Mouse (Mus musculus) stomach, embryonic 14.5 days (tissue): ENCODE measurements at regions not wholly inside any gene's neighbourhood (a gene's known extent, or its start where the extent isn't known, plus 50 kb on each side); places are given as distances from the start of the nearest gene placed in this dataset.

ENCODE experiments used
- ATAC-seq: fragments of 200-750 bp; cut with Nextera tagmentation; 2 replicates; pipeline ENCODE4 v1.8.0; 2017; ENCODE audit warnings: low read depth, moderate TSS enrichment; ENCODE audit not compliant: insufficient number of reproducible peaks, insufficient read depth, low FRiP score
- H3K27ac ChIP-seq: fragments of 300-500 bp; sonication (generic); 2 replicates; pipeline ENCODE4 v1.5.1; 2014; ENCODE audit warnings: mild to moderate bottlenecking, low read length, moderate library complexity, mixed read lengths
- H3K27me3 ChIP-seq: fragments of 300-500 bp; sonication (generic); 2 replicates; pipeline ENCODE4 v1.6.1; 2014; ENCODE audit warnings: low read length, control low read depth, mixed read lengths; ENCODE audit not compliant: control insufficient read depth, insufficient read depth
- H3K36me3 ChIP-seq: fragments of 300-500 bp; sonication (generic); 2 replicates; pipeline ENCODE4 v1.6.1; 2014; ENCODE audit warnings: mild to moderate bottlenecking, control low read depth, low read length, moderate library complexity, mixed read lengths; ENCODE audit not compliant: control insufficient read depth, insufficient read depth
- H3K4me1 ChIP-seq: fragments of 300-500 bp; sonication (generic); 2 replicates; pipeline ENCODE4 v1.6.1; 2014; ENCODE audit warnings: low read length, control low read depth, mixed read lengths; ENCODE audit not compliant: control insufficient read depth, insufficient read depth
- H3K4me2 ChIP-seq: fragments of 300-500 bp; sonication (generic); replicated peaks from 2 replicates; pipeline ENCODE4 v1.6.1; 2014; ENCODE audit warnings: low read depth, low read length, control low read depth
- H3K4me3 ChIP-seq: fragments of 300-500 bp; sonication (generic); 2 replicates; pipeline ENCODE4 v1.5.1; 2014; ENCODE audit warnings: low read depth, low read length, control low read depth
- H3K9ac ChIP-seq: fragments of 300-500 bp; sonication (generic); replicated peaks from 2 replicates; pipeline ENCODE4 v1.6.1; 2014; ENCODE audit warnings: low read depth, mild to moderate bottlenecking, control low read depth, low read length, moderate library complexity, mixed read lengths
- H3K9me3 ChIP-seq: fragments of 300-500 bp; sonication (generic); 2 replicates; pipeline ENCODE4 v1.6.1; 2016; ENCODE audit warnings: low read depth, low read length, control low read depth; ENCODE audit not compliant: control insufficient read depth
- WGBS: fragments of 180-500 bp; shearing (Covaris S2); extraction: QIAGEN DNeasy Blood & Tissue Kit; methylation state at CpG from one replicate; pipeline ENCODE4 v1.1.7; 2014; 5-methylcytosine and 5-hydroxymethylcytosine counted together

DNA sequence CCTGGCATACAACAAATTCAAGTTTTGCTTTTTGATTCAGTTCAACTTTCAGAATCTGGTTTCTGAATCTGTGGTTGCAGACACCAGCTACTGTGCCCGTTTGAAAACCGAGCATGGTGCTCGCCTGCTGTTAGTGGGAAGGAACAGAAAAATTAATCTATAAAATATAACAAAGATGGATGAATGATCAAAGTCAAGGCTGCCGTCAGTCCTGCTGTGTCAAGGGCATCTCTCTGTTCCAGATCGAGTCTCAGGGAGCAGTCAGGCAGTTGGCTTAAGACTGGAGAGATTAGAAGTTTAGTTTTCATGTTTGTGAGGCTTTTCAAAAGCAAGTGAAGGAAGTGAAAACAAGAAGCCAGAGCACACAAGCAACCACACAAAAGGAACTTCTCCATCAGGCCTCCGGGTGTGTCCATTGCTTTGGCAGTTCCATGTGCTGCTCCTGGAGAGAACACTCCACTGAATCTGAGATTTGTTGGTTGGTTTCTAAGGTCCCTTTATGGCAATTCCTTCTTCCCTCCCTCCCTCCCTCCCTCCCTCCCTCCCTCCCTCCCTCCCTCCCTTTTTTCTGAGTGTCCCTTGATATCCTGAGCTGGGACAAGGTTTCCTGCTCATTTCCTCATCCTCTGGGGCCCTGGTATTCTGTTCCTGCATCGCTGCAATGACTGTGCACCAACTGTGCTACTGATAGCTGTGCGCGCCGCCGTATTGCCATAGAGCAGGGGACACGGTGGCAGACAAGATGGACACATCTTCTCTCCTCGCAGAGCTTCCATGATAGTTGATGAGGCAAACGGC, 145.4 kb upstream of the Serp2 start:
- Histone ChIP-seq H3K27ac (no peak overlapping the region), H3K4me1 (peaks cover 21% of the 10 kb centered on the region), H3K36me3 (no peaks in the 10 kb centered on the region), H3K27me3 (no peaks in the 10 kb centered on the region), H3K4me2 (no peak overlapping the region), H3K9me3 (no peaks in the 10 kb centered on the region), H3K4me3 (no peak overlapping the region), H3K9ac (no peak overlapping the region)
- no peak for ATAC-seq
- 63% methylated on average over 14 of the region's 14 CpGs for WGBS

DNA sequence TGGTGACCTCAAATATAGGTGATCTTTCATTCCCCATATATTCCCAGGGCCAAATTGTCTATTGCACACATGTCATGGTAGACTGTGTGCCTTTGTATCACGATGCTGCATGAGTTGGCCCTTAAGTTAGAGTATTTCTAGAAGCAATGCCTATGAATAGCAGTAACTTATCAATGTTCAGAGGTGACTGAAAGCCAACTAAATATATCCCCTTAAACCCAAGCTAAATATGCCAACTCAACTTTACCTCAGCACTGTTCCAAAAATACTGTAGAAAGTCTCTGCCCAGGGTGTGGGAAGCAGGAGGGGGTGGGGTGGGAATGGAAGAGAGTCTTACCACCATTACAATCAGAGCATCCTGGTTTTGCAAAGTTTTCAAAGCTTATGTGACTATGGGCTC, 144.6 kb upstream of the Serp2 start:
- peaks cover 21% of the 10 kb centered on the region for H3K4me1 ChIP-seq
- no peak overlapping the region for H3K4me2 ChIP-seq

DNA sequence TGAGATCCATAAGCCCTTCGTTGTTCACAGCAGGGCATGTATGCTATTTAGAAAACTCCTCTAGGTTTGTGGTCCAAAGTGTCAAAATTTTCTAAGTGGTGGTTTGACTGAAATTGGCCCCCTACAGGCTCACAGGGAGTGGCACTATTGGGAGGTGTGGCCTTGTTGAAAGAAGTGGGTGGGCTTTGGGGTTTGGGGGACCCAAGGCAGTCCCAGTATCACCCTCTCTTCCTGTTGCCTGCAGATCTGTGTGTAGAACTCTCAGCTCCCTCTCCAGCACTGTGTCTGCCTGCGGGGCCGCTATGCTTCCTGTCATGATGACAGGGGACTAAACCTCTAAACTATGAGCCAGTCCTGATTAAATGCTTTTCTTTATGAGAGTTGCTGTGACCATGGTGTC, 144.1 kb upstream of the Serp2 start:
- Histone ChIP-seq H3K27ac (no peak overlapping the region), H3K9me3 (no peaks in the 10 kb centered on the region), H3K27me3 (no peaks in the 10 kb centered on the region), H3K36me3 (no peaks in the 10 kb centered on the region), H3K4me1 (peaks cover 21% of the 10 kb centered on the region), H3K4me2 (no peak overlapping the region), H3K9ac (no peak overlapping the region), H3K4me3 (no peak overlapping the region)
- WGBS = 85% methylated on average over 3 of the region's 3 CpGs
- no peak for ATAC-seq

More for the DNA sequence above, 144.6 kb upstream of the Serp2 start:
- Histone ChIP-seq H3K4me3 (no peak overlapping the region), H3K9me3 (no peaks in the 10 kb centered on the region), H3K36me3 (no peaks in the 10 kb centered on the region), H3K9ac (no peak overlapping the region), H3K27me3 (no peaks in the 10 kb centered on the region), H3K27ac (no peak overlapping the region)
- 87% methylated on average over 1 of the region's 1 CpGs for WGBS
- ATAC-seq = no peak

DNA sequence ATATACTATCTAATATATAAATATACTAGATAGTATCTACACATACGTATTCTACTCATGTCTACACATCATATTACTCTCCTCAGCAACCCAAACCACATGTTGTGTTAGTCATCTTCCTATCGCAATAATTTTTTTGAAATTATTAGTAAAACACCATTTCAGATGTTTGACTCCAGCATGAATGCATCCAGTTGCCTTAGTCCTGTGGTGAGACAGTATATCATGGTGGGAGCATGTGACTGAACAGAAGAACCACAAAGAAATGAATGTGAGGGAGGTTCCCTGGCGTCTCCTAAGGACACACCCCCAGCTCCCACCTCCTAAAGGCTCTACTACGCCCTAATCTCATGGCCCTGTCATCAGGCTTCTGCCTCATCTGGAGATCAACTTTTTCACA, 143.5 kb upstream of the Serp2 start:
- Histone ChIP-seq H3K4me1 (peaks cover 21% of the 10 kb centered on the region), H3K27ac (no peak overlapping the region), H3K27me3 (no peaks in the 10 kb centered on the region), H3K4me3 (no peak overlapping the region), H3K9me3 (no peaks in the 10 kb centered on the region), H3K4me2 (no peak overlapping the region), H3K36me3 (no peaks in the 10 kb centered on the region), H3K9ac (no peak overlapping the region)
- 87% methylated on average over 4 of the region's 4 CpGs for WGBS
- ATAC-seq = no peak

DNA sequence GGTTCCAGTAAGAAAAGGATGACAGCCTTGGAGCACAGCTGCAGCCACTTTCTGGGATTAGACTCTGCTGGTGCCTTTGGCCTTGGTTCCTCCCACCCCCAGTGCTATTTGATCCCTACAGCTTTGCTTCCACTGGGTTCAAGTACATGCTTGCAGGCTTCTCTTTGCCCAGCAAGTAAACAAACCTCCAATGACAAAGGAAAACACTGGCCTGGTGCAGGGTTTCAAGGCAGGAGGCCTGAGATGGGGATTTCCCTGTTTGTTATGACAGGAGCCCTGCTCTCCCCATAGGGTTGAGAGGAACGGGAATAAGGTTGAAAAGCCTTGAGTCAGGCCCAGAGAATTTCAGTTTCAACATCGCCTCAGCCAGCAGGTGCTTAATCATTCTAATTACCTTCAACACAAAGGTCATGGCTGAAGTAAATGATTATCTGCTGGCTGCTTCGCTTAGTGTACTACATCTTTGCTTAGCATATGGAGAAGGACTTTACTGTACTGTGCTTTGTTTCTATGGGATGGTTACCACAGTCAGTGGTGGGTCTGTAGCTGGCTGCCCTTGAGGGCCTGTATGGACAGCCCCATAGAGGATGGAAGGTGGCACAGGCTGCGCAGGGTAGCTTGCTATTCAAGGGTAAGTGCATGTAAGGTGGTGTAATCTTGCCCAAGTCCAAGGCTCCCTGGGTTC, 142.2 kb upstream of the Serp2 start:
- no peaks in the 10 kb centered on the region for H3K36me3 ChIP-seq
- 30% methylated on average over 4 of the region's 4 CpGs for WGBS

DNA sequence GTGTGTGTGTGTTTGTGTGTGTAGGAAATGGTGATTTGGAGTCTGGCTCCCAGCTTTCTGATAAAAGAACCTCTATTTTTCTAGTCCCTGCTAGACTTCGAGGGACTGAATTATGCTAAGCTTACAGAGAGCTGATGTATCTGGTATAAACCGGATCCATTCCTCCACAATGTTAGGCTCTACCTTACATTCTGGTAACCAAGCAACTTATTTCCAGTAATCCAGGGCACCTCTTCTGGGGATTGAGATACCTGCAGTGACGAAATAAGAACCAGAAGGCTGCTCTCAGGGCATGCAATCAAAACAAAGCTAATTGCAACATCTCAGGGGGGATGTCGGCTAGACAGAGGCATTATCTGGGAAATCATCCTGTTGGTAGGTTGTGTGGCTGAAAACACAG, 140.0 kb upstream of the Serp2 start:
- ATAC-seq = no peak
- no peaks in the 10 kb centered on the region for H3K9me3 ChIP-seq
- no peak overlapping the region for H3K4me2 ChIP-seq
- no peak overlapping the region for H3K27ac ChIP-seq
- no peaks in the 10 kb centered on the region for H3K27me3 ChIP-seq
- no peaks in the 10 kb centered on the region for H3K36me3 ChIP-seq
- H3K4me1 ChIP-seq = peaks cover 27% of the 10 kb centered on the region
- WGBS = 71% methylated on average over 4 of the region's 4 CpGs
- no peak overlapping the region for H3K9ac ChIP-seq
- no peak overlapping the region for H3K4me3 ChIP-seq

More for the DNA sequence above, 142.2 kb upstream of the Serp2 start:
- H3K9ac ChIP-seq = no peak overlapping the region
- H3K27ac ChIP-seq = peak overlapping the region; percentile 63
- no peaks in the 10 kb centered on the region for H3K9me3 ChIP-seq
- H3K4me2 ChIP-seq = no peak overlapping the region
- ATAC-seq = peak; percentile 57
- no peaks in the 10 kb centered on the region for H3K27me3 ChIP-seq
- H3K4me1 ChIP-seq = peaks cover 24% of the 10 kb centered on the region
- H3K4me3 ChIP-seq = no peak overlapping the region

DNA sequence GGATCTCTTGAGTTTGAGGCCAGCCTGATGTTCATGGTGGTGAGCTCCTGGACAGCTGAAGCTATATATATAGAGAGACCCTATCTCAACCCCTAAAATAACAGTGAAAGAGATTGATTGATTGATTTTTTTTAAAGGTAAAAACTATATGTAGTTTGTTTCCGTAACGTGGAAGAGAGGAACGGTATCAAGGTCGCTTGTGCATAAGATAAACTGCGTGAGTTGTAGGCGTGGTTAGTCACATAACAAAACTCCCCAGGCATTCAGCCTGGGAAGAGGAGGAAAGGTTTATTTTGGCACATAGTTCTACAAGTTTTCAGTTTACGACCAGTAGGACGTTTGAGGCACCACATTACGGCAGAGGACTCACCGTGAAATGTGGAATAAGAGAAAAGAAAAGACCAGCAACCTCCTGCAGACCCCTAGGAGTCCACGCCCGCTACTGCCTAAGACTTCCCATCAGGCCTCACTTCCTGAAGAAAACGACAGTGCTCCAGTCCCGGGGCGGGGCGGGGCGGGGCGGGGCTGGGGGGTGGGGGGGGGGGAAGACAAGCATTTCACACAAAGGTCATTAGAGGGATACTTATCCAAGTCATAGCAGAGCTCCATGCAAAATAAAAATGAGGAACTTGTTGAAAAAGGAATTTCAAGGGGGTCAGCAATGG, 139.1 kb upstream of the Serp2 start:
- Histone ChIP-seq H3K36me3 (no peaks in the 10 kb centered on the region), H3K27ac (no peak overlapping the region; the same call in 1 of the 2 replicates), H3K4me2 (no peak overlapping the region), H3K9ac (no peak overlapping the region), H3K27me3 (no peaks in the 10 kb centered on the region), H3K9me3 (no peaks in the 10 kb centered on the region), H3K4me3 (no peak overlapping the region), H3K4me1 (peaks cover 27% of the 10 kb centered on the region)
- WGBS = 40% methylated on average over 18 of the region's 18 CpGs
- ATAC-seq = no peak

DNA sequence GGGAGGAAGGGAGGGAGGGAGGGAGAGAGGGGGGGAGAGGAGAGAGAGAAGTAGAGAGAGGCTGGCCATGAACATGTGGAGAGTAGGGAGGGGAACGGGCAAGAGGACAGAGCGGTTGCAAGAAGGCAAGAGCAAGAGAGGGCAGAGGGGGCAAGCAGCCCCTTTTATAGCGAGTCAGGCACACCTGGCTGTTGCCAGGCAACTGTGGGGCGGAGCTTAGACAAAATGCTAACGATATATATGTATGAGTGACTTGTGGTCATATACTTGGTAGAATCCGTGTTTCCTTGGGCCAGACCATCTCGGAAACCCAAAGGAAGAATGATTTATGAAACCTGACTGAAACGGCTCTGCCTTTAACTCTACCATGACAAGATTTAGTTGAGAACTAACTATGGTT, 138.2 kb upstream of the Serp2 start:
- no peak overlapping the region for H3K27ac ChIP-seq
- no peak overlapping the region for H3K4me2 ChIP-seq
- H3K4me1 ChIP-seq = peaks cover 27% of the 10 kb centered on the region
- ATAC-seq = no peak
- H3K9ac ChIP-seq = no peak overlapping the region
- no peaks in the 10 kb centered on the region for H3K27me3 ChIP-seq
- WGBS = 75% methylated on average over 8 of the region's 8 CpGs
- H3K9me3 ChIP-seq = no peaks in the 10 kb centered on the region
- no peak overlapping the region for H3K4me3 ChIP-seq
- H3K36me3 ChIP-seq = no peaks in the 10 kb centered on the region
